Mouse (Mus musculus) CH12.LX (cell line): ENCODE measurements around the gene Brms1l. TPM values are rescaled to one million over a fixed set of nuclear protein-coding genes. Genes with fewer than 3 reads are reported as not detected.
A peak's percentile ranks its signal among the peaks of the same experiment; 100 is the strongest.

ENCODE experiments used
- DNase-seq: peaks from one replicate; pipeline ENCODE4 v3.0.0-alpha.2; 2013; ENCODE audit errors: extremely low read depth
- H3K27ac ChIP-seq: 2 replicates; pipeline ENCODE4 v1.5.1; 2012; ENCODE audit warnings: low read depth, mild to moderate bottlenecking, control low read depth, moderate library complexity; ENCODE audit not compliant: insufficient read depth
- H3K27me3 ChIP-seq: replicated peaks from 2 replicates; pipeline ENCODE3; 2012; ENCODE audit warnings: inconsistent platforms
- H3K36me3 ChIP-seq, 2 experiments: replicated peaks in 1 of 2; 2 replicates each; pipeline versions ENCODE3 to v1.6.1; 2012; ENCODE audit warnings: inconsistent platforms in 1 of 2, low read length in 1 of 2, mild to moderate bottlenecking in 1 of 2, mixed read lengths in 1 of 2, moderate library complexity in 1 of 2; ENCODE audit not compliant: control insufficient read depth in 1 of 2, insufficient read depth in 1 of 2
- H3K4me1 ChIP-seq, 2 experiments: 2 replicates each; pipeline ENCODE4 v1.6.1; 2012; ENCODE audit warnings: inconsistent platforms in 1 of 2, moderate library complexity in 1 of 2; ENCODE audit not compliant: insufficient read depth in 2 of 2, control insufficient read depth in 1 of 2
- H3K4me2 ChIP-seq: 2 replicates; pipeline ENCODE4 v1.6.1; 2012; ENCODE audit warnings: low read depth, mild to moderate bottlenecking, control low read depth; ENCODE audit not compliant: poor library complexity, insufficient read depth, severe bottlenecking
- H3K4me3 ChIP-seq, 3 experiments: fragments of 150-350 bp in 1 of 3; sonication (generic) in 1 of 3; replicated peaks in 1 of 3; 2 replicates each; pipeline versions ENCODE3 to v1.5.1; 2011 to 2012; ENCODE audit warnings: low read depth in 2 of 3, low read length in 2 of 3, mild to moderate bottlenecking in 2 of 3, moderate library complexity in 2 of 3, control low read depth in 1 of 3, improper control_type of control experiment in 1 of 3, inconsistent platforms in 1 of 3, mixed read lengths in 1 of 3; ENCODE audit not compliant: poor library complexity in 1 of 3
- H3K79me2 ChIP-seq: replicated peaks from 2 replicates; pipeline ENCODE4 v1.6.1; 2012; ENCODE audit warnings: mild to moderate bottlenecking, moderate library complexity; ENCODE audit not compliant: control insufficient read depth, poor library complexity, insufficient read depth, severe bottlenecking; ENCODE audit errors: extremely low read depth
- H3K9ac ChIP-seq: 2 replicates; pipeline ENCODE4 v1.6.1; 2012; ENCODE audit warnings: low read depth, mild to moderate bottlenecking, control low read depth, moderate library complexity; ENCODE audit not compliant: insufficient read depth
- H3K9me3 ChIP-seq: replicated peaks from 2 replicates; pipeline ENCODE3; 2012; ENCODE audit warnings: low read length, inconsistent platforms, mixed read lengths
- BHLHE40 ChIP-seq: IDR thresholded peaks from 2 replicates; pipeline ENCODE4 v1.6.1; 2011; ENCODE audit warnings: mild to moderate bottlenecking, low read depth, low read length, improper control_type of control experiment
- CHD2 ChIP-seq: IDR thresholded peaks from 2 replicates; pipeline ENCODE4 v1.6.1; 2011; ENCODE audit warnings: low read length, improper control_type of control experiment
- CTCF ChIP-seq, 2 experiments: IDR thresholded peaks in 1 of 2; conservative IDR thresholded peaks in 1 of 2; 2 replicates each; pipeline ENCODE4 v1.5.1; 2011 to 2012; ENCODE audit warnings: low read depth in 2 of 2, low read length in 2 of 2, improper control_type of control experiment in 1 of 2, inconsistent platforms in 1 of 2, mild to moderate bottlenecking in 1 of 2, moderate library complexity in 1 of 2
- ELF1 ChIP-seq: IDR thresholded peaks from 2 replicates; pipeline ENCODE4 v1.6.1; 2014; ENCODE audit warnings: low read depth, mild to moderate bottlenecking, inconsistent platforms, low read length, improper control_type of control experiment
- EP300 ChIP-seq: IDR thresholded peaks from 2 replicates; pipeline ENCODE4 v1.6.1; 2011; ENCODE audit warnings: low read length, improper control_type of control experiment
- HCFC1 ChIP-seq: IDR thresholded peaks from 2 replicates; pipeline ENCODE4 v1.6.1; 2012; ENCODE audit warnings: low read depth, mild to moderate bottlenecking, inconsistent platforms, low read length, improper control_type of control experiment
- JUND ChIP-seq: conservative IDR thresholded peaks from 2 replicates; pipeline ENCODE4 v1.6.1; 2011; ENCODE audit warnings: low read depth, low read length, improper control_type of control experiment
- MAFK ChIP-seq: IDR thresholded peaks from 2 replicates; pipeline ENCODE4 v1.6.1; 2011; ENCODE audit warnings: low read length, improper control_type of control experiment; ENCODE audit not compliant: insufficient replicate concordance
- MEF2A ChIP-seq: IDR thresholded peaks from 2 replicates; pipeline ENCODE4 v1.6.1; 2014; ENCODE audit warnings: low read depth, mild to moderate bottlenecking, inconsistent platforms, low read length, improper control_type of control experiment, borderline replicate concordance
- MXI1 ChIP-seq: IDR thresholded peaks from 2 replicates; pipeline ENCODE4 v1.6.1; 2011; ENCODE audit warnings: mild to moderate bottlenecking, low read depth, low read length, improper control_type of control experiment
- NELFE ChIP-seq: IDR thresholded peaks from 2 replicates; pipeline ENCODE4 v1.6.1; 2011; ENCODE audit warnings: low read depth, low read length, improper control_type of control experiment
- PAX5 ChIP-seq: IDR thresholded peaks from 2 replicates; pipeline ENCODE4 v1.6.1; 2012; ENCODE audit warnings: low read length, inconsistent platforms, mixed read lengths
- POLR2A ChIP-seq: IDR thresholded peaks from 2 replicates; pipeline ENCODE4 v1.6.1; 2011; ENCODE audit warnings: low read depth, mild to moderate bottlenecking, improper control_type of control experiment, low read length
- RAD21 ChIP-seq: IDR thresholded peaks from 2 replicates; pipeline ENCODE4 v1.6.1; 2011; ENCODE audit warnings: low read depth, mild to moderate bottlenecking, low read length, improper control_type of control experiment, moderate library complexity
- RCOR1 ChIP-seq: conservative IDR thresholded peaks from 2 replicates; pipeline ENCODE4 v1.6.1; 2012; ENCODE audit warnings: low read depth, mild to moderate bottlenecking, inconsistent platforms, low read length, improper control_type of control experiment
- SMC3 ChIP-seq: IDR thresholded peaks from 2 replicates; pipeline ENCODE4 v1.6.1; 2011; ENCODE audit warnings: low read depth, low read length, improper control_type of control experiment
- TCF12 ChIP-seq: IDR thresholded peaks from 2 replicates; pipeline ENCODE4 v1.6.1; 2014; ENCODE audit warnings: low read depth, mild to moderate bottlenecking, inconsistent platforms, low read length, improper control_type of control experiment
- UBTF ChIP-seq: IDR thresholded peaks from 2 replicates; pipeline ENCODE4 v1.6.1; 2012; ENCODE audit warnings: low read depth, mild to moderate bottlenecking, inconsistent platforms, low read length, improper control_type of control experiment, moderate library complexity
- USF2 ChIP-seq: conservative IDR thresholded peaks from 2 replicates; pipeline ENCODE4 v1.6.1; 2011; ENCODE audit warnings: low read depth, low read length, improper control_type of control experiment
- ZC3H11A ChIP-seq: IDR thresholded peaks from 2 replicates; pipeline ENCODE4 v1.6.1; 2012; ENCODE audit warnings: low read depth, mild to moderate bottlenecking, inconsistent platforms, low read length, improper control_type of control experiment
- ZMIZ1 ChIP-seq: IDR thresholded peaks from 2 replicates; pipeline ENCODE4 v1.6.1; 2012; ENCODE audit warnings: low read depth, mild to moderate bottlenecking, inconsistent platforms, low read length, improper control_type of control experiment
- ZNF384 ChIP-seq: IDR thresholded peaks from 2 replicates; pipeline ENCODE4 v1.6.1; 2012; ENCODE audit warnings: low read depth, low read length, improper control_type of control experiment, inconsistent platforms
- dilution Hi-C: fragments of 300-500 bp; cut with MboI; formaldehyde crosslinking; loops from 2 replicates; pipeline ENCODE4 v1.14.3; 2020; ENCODE audit warnings: low sequenced_read_pairs; ENCODE audit not compliant: extremely low pct_unique_long_range_greater_than_20kb, extremely low pct_ligation_motif_present
- in situ Hi-C: fragments of 300-500 bp; cut with MboI; formaldehyde crosslinking; loops from 3 replicates; pipeline ENCODE4 v1.14.3; 2019; ENCODE audit warnings: low sequenced_read_pairs, low pct_ligation_motif_present, low pct_unique_long_range_greater_than_20kb, mixed read lengths
- polyA plus RNA-seq: library from polyadenylated mRNA; unstranded; fragments of >175 nt; gene quantifications from 2 replicates; pipeline ENCODE4 v1.2.1, GENCODE M21; 2012; ENCODE audit warnings: low read depth; ENCODE audit not compliant: insufficient read length
- total RNA-seq, 2 experiments: library from RNA; depleted of rRNA; stranded (reverse); fragments of 300-350 nt in 1 of 2; fragments of >200 nt in 1 of 2; gene quantifications; 2 replicates each; pipeline ENCODE4 v1.2.3; 2012 to 2014

The Brms1l gene
- total and polyA plus RNA-seq, 3 experiments, result 17.8 to 32.6 (median 18.9) TPM

GRCm38 (mm10) chr12:55888570-55888969 is 52.4 kb downstream of the Brms1l start:
- no peaks in the 10 kb centered on the region for H3K79me2 ChIP-seq
- TF ChIP-seq RAD21 (peak; percentile 55), CTCF (conservative IDR thresholded peaks at IDR 0.05 in 1 of 2, IDR thresholded peaks at IDR 0.05 in 1 of 2; ENCODE audit: low read depth in 2 of 2, low read length in 2 of 2) (peak in 1 of 2 experiments; percentile 57; a peak in 2 of 4 replicates), SMC3 (peak; percentile 59), MAFK (no peak)
- H3K4me3 ChIP-seq, result no peak overlapping the region
- no peaks in the 10 kb centered on the region for H3K4me1 ChIP-seq
- in situ Hi-C loops (loop anchor here (25.0 kb wide), 1 partner anchor 649 kb away; the partner anchor contains the start of gene Nkx2-1), dilution Hi-C loops (no loop called here)
- no peaks in the 10 kb centered on the region for H3K27me3 ChIP-seq
- no peaks in the 10 kb centered on the region for H3K36me3 ChIP-seq
- no peak overlapping the region for H3K27ac ChIP-seq
- peak; percentile 25 for DNase-seq
- H3K4me2 ChIP-seq, result peak overlapping the region; percentile 37; the same call in 1 of the 2 replicates
- no peak overlapping the region for H3K9ac ChIP-seq
- no peaks in the 10 kb centered on the region for H3K9me3 ChIP-seq

GRCm38 (mm10) chr12:55904801-55905200 is 68.7 kb downstream of the Brms1l start:
- Histone ChIP-seq H3K4me3 (no peak overlapping the region), H3K4me1 (no peaks in the 10 kb centered on the region), H3K79me2 (no peaks in the 10 kb centered on the region), H3K9me3 (no peaks in the 10 kb centered on the region), H3K4me2 (no peak overlapping the region), H3K27me3 (no peaks in the 10 kb centered on the region), H3K27ac (no peak overlapping the region), H3K36me3 (no peaks in the 10 kb centered on the region), H3K9ac (no peak overlapping the region)
- dilution Hi-C loops (no loop called here), in situ Hi-C loops (no loop called here)
- DNase-seq, result no peak
- no peak for TF ChIP-seq ZMIZ1
- no peak for TF ChIP-seq POLR2A
- no peak for TF ChIP-seq PAX5
- TF ChIP-seq RCOR1, result no peak
- no peak for TF ChIP-seq ZC3H11A
- no peak for TF ChIP-seq MXI1
- TF ChIP-seq CHD2, result no peak
- no peak for TF ChIP-seq ELF1
- no peak for TF ChIP-seq HCFC1
- TF ChIP-seq ZNF384, result no peak
- no peak for TF ChIP-seq CTCF (conservative IDR thresholded peaks at IDR 0.05 in 1 of 2, IDR thresholded peaks at IDR 0.05 in 1 of 2; ENCODE audit: low read depth in 2 of 2, low read length in 2 of 2)
- TF ChIP-seq TCF12, result no peak
- no peak for TF ChIP-seq NELFE
- no peak for TF ChIP-seq EP300
- TF ChIP-seq MEF2A, result no peak
- TF ChIP-seq USF2, result no peak
- TF ChIP-seq JUND, result no peak
- TF ChIP-seq UBTF, result no peak
- TF ChIP-seq BHLHE40, result no peak
